Mouse (Mus musculus) limb, embryonic 10.5 days (tissue): ENCODE data around the gene Zmynd15. TPM values are rescaled to one million over a fixed set of nuclear protein-coding genes. Genes with fewer than 3 reads are reported as not detected.

Source experiments
- DNase-seq: peaks from one replicate; pipeline ENCODE4 v3.0.0-alpha.2; 2017; ENCODE audit warnings: low spot score
- H3K27ac ChIP-seq: fragments of 300-500 bp; sonication (generic); 2 replicates; pipeline ENCODE4 v1.5.1; 2016; ENCODE audit warnings: mild to moderate bottlenecking
- H3K27me3 ChIP-seq: fragments of 300-500 bp; sonication (generic); 2 replicates; pipeline ENCODE4 v1.6.1; 2016; ENCODE audit warnings: low read depth, mild to moderate bottlenecking; ENCODE audit not compliant: poor library complexity, severe bottlenecking
- H3K36me3 ChIP-seq: fragments of 300-500 bp; sonication (generic); 2 replicates; pipeline ENCODE4 v1.6.1; 2016; ENCODE audit warnings: mild to moderate bottlenecking, moderate library complexity
- H3K4me1 ChIP-seq: fragments of 300-500 bp; sonication (generic); 2 replicates; pipeline ENCODE4 v1.6.1; 2016
- H3K4me3 ChIP-seq: fragments of 300-500 bp; sonication (generic); 2 replicates; pipeline ENCODE4 v1.5.1; 2016; ENCODE audit warnings: mild to moderate bottlenecking, moderate library complexity
- H3K9me3 ChIP-seq: fragments of 300-500 bp; sonication (generic); replicated peaks from 2 replicates; pipeline ENCODE4 v1.6.1; 2016; ENCODE audit warnings: mild to moderate bottlenecking
- WGBS: fragments of 180-500 bp; shearing (Covaris S2); methylation state at CpG from one replicate; pipeline ENCODE4 v1.1.7; 2016; 5-methylcytosine and 5-hydroxymethylcytosine counted together
- polyA plus RNA-seq: library from polyadenylated mRNA; unstranded; fragments of >200 nt; fragmentation: Nextera tagmentation; extraction: Ambion mirVana; gene quantifications from 2 replicates; pipeline ENCODE4 v1.2.1, GENCODE M21; 2016

Gene Zmynd15
- polyA plus RNA-seq, 1 experiment from 2014 or later: 0.09 TPM

DNA sequence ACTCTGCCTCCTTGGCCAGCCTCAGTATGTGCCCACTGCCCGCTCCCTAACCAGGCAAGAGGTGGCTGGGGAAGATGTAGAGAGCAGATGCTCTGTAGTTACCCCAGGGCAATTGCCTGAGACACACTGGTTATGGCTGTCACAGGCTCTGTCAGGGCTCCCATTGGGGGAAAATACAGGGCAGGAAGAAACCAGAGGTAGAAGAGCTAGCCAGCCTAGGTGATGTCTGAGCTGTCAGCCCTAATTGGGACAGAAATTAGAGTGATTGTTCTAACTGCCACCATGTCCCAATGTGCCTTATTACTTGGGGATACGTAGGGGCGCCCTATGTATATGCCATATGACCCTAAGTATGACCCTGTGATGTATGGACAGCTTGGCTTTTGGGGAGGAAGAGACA, 25.3 kb upstream of the Zmynd15 start:
- WGBS: 94% methylated on average over 3 of the region's 3 CpGs
- peak overlapping the region; percentile 76; the same call in 1 of the 2 replicates for H3K4me3 ChIP-seq

DNA sequence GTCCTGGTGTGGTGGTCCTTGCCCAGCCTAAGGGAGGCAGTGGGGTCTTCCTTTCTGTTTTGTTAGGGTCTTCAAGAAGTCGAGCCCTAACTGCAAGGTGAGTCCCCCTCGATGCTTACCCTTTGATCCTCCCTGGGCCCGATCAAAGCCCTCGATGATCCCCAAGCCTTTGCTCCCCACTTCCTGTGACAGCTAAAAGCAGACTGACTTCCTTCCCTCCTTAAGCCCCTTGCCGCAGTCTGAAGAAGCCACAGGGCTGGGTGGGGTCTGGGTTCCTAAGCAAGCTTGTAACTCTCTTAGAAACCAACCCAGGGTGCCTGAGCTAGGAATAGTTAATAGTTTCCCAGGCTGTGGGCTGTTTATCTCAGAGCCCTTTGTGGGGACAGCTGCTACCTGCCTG, 23.8 kb upstream of the Zmynd15 start:
- Histone ChIP-seq H3K9me3 (no peaks in the 10 kb centered on the region), H3K36me3 (peaks cover 54% of the 10 kb centered on the region), H3K27ac (no peak overlapping the region), H3K4me3 (no peak overlapping the region), H3K27me3 (no peaks in the 10 kb centered on the region), H3K4me1 (peaks cover 37% of the 10 kb centered on the region)
- WGBS: 77% methylated on average over 5 of the region's 5 CpGs
- DNase-seq: no peak

More for the DNA sequence above, 25.3 kb upstream of the Zmynd15 start:
- DNase-seq: no peak
- no peaks in the 10 kb centered on the region for H3K27me3 ChIP-seq
- peaks cover 39% of the 10 kb centered on the region for H3K36me3 ChIP-seq
- peaks cover 37% of the 10 kb centered on the region for H3K4me1 ChIP-seq
- no peak overlapping the region for H3K27ac ChIP-seq
- H3K9me3 ChIP-seq: no peaks in the 10 kb centered on the region

DNA sequence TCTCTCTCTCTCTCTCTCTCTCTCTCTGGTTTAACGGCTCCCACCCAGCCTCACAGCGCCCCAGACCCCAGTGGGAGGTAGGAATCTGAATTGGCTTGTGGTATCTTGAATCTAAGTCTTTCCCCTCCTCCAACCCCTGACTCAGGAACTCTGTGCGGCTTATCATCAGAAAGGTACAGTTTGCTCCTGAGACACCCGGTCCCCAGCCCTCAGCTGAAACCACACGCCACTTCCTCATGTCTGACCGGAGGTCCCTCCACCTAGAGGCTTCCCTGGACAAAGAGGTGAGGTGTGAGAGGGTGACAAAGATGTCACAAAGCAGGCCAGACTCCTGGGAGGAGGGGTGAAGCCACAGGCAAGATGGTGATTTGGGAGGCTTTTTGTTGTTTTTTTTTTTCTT, 21.8 kb upstream of the Zmynd15 start:
- DNase-seq: no peak
- Histone ChIP-seq H3K27ac (no peak overlapping the region), H3K9me3 (no peaks in the 10 kb centered on the region), H3K27me3 (no peaks in the 10 kb centered on the region), H3K4me1 (peaks cover 29% of the 10 kb centered on the region), H3K36me3 (peaks cover 71% of the 10 kb centered on the region), H3K4me3 (no peak overlapping the region)
- 80% methylated on average over 6 of the region's 6 CpGs for WGBS

DNA sequence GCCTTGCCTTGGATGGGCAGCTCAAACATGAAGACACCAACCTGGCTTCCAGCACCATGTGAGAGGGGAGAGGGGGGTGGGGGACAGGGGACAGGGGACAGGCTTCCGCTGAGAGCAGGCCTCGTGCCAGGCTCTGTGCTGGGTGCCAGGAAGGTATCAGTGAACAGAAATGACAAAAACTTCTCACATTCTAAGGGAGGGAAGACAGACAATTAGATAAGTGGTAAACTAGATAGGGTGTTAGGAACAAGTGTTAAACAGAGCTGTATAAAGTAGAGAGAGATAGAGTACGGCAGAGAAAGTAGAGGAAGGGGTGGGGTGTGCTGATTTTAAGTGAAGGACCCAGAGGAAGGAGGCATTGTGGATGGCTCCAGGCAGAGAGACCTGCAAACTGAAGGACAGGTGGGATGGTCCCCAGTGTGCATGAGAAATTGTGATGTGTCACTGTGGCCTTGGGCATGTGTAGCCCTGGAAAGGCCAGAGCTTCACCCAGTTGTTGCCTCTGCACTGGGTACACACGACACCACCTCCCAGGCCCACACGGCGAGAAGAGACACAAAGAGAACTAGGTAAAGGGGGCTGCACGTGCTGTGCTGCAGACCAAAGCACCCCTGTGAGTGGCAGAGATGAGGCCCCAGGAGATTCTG, 20.4 kb upstream of the Zmynd15 start:
- DNase-seq: no peak
- peaks cover 16% of the 10 kb centered on the region for H3K4me1 ChIP-seq
- WGBS: 90% methylated on average over 7 of the region's 7 CpGs
- no peaks in the 10 kb centered on the region for H3K27me3 ChIP-seq
- no peaks in the 10 kb centered on the region for H3K9me3 ChIP-seq
- H3K4me3 ChIP-seq: no peak overlapping the region
- H3K36me3 ChIP-seq: peaks cover 71% of the 10 kb centered on the region
- no peak overlapping the region for H3K27ac ChIP-seq

DNA sequence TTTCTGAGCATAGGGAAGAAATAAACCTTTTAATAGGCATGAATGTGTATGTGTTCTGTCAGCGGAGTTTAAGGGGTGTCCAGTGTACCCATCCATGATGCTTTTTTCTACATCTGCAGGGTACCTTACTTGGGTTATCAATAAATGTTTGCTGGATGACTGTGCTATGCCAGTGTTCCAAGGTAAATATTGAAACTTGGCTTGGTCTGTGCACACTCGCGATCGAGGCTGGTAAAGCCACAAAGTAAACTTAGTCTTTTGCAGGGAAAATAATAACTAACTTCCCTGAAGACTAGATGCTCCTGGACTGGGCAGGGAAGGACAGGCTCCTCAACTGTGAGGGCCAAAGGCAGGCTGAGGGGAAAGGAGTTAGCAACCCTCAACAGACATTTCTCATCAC, 18.6 kb upstream of the Zmynd15 start:
- no peak for DNase-seq

DNA sequence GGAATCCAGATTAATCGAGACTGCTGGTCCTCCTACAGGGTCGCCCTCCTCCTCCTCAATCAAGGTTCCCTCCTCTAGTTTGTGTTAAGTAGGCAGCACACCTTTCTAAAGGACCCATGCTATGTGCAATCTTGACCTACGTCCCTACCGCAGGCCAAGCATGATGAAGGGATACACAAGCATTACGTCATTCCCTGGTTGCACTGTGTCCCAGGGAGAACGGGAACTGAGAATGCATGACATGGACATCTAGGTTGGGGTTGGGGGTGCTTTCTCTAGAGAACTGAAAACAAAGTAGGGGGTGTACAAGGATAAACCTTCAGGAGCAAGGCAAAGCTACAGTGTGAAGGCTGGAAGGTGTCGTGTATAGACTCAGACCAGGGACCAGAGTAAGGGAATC, 17.4 kb upstream of the Zmynd15 start:
- Histone ChIP-seq H3K36me3 (peaks cover 53% of the 10 kb centered on the region), H3K4me1 (no peaks in the 10 kb centered on the region), H3K27ac (no peak overlapping the region), H3K27me3 (no peaks in the 10 kb centered on the region), H3K9me3 (no peaks in the 10 kb centered on the region), H3K4me3 (no peak overlapping the region)
- no peak for DNase-seq
- 90% methylated on average over 7 of the region's 7 CpGs for WGBS

More for the DNA sequence above, 18.6 kb upstream of the Zmynd15 start:
- Histone ChIP-seq H3K4me1 (0 out of 2 replicates have a peak, but pooled peaks cover under 1% of the 10 kb centered on the region), H3K27ac (no peak overlapping the region), H3K9me3 (no peaks in the 10 kb centered on the region), H3K36me3 (peaks cover 66% of the 10 kb centered on the region), H3K27me3 (no peaks in the 10 kb centered on the region), H3K4me3 (no peak overlapping the region)
- WGBS: 93% methylated on average over 4 of the region's 4 CpGs

DNA sequence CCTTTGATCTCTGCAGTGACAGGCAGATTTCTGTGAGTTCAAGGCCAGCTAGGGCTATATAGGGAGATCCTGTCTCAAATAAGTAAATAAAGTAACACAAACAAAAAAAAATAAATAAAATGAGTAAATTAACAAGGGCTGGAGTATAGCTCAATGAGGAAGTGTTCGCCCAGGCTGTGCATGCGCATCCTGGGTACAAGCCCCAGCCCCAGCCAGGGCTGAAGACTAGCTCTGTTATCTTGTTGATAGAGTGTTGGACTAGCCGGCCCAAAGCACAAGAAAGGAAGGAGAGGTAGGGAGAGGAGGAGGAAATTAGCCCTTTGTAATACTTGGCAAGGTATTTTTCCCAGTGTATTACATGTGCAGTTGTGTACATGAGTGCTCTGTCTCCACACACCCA, 15.3 kb upstream of the Zmynd15 start:
- H3K36me3 ChIP-seq: peaks cover 32% of the 10 kb centered on the region
- no peak overlapping the region for H3K4me3 ChIP-seq
- H3K4me1 ChIP-seq: no peaks in the 10 kb centered on the region
- H3K27ac ChIP-seq: no peak overlapping the region
- H3K9me3 ChIP-seq: no peaks in the 10 kb centered on the region
- no peak for DNase-seq
- H3K27me3 ChIP-seq: no peaks in the 10 kb centered on the region
- WGBS: 84% methylated on average over 3 of the region's 3 CpGs

DNA sequence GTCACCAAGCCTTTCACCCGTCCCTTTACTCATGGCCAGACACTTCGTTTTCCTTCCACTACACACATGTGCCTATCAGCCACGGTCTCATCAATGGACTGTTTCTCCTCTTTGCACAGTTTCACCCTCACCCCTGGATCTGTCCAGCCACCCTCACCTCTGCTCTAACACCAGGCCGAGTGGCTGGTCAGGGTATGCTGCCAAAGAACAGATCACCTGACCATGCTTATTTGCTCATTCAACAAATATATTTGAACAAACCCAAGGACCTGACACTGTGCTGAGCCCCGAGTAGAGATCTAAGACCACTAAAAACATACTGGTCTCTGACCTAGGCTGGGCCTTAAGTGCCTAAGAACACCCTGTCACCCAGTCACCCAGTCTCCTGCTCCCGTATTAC, 14.6 kb upstream of the Zmynd15 start:
- Histone ChIP-seq H3K9me3 (no peaks in the 10 kb centered on the region), H3K27me3 (no peaks in the 10 kb centered on the region)
- WGBS: 82% methylated on average over 6 of the region's 6 CpGs

DNA sequence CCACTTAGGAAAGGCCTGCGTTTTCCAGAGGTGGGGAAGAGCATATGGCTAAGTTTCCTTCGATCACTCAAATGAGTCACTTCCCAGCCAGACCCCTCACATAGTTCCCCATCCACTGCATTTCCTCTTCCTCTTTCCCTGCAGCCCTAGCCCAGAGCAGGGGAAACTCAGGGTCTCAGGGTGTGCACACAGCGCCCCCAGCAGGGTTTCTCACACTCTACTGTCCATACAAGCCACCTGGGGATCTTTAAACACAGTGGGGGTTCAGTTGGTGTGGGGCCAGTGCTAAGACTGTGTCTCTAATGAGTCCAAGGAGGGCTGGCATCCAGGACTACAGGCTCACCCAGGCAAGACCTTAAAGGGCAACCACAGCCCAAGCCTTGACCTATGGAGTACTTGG, 12.5 kb upstream of the Zmynd15 start:
- no peak overlapping the region; the same call in 1 of the 2 replicates for H3K27ac ChIP-seq
- H3K4me1 ChIP-seq: peaks cover 6% of the 10 kb centered on the region; the same call in 1 of the 2 replicates
- no peak overlapping the region for H3K4me3 ChIP-seq
- H3K27me3 ChIP-seq: no peaks in the 10 kb centered on the region
- peaks cover 6% of the 10 kb centered on the region for H3K36me3 ChIP-seq
- H3K9me3 ChIP-seq: no peaks in the 10 kb centered on the region
- 49% methylated on average over 3 of the region's 3 CpGs for WGBS
- DNase-seq: no peak

More for the DNA sequence above, 14.6 kb upstream of the Zmynd15 start:
- peaks cover 25% of the 10 kb centered on the region for H3K36me3 ChIP-seq
- H3K4me1 ChIP-seq: no peaks in the 10 kb centered on the region
- no peak for DNase-seq
- no peak overlapping the region for H3K4me3 ChIP-seq
- no peak overlapping the region for H3K27ac ChIP-seq

DNA sequence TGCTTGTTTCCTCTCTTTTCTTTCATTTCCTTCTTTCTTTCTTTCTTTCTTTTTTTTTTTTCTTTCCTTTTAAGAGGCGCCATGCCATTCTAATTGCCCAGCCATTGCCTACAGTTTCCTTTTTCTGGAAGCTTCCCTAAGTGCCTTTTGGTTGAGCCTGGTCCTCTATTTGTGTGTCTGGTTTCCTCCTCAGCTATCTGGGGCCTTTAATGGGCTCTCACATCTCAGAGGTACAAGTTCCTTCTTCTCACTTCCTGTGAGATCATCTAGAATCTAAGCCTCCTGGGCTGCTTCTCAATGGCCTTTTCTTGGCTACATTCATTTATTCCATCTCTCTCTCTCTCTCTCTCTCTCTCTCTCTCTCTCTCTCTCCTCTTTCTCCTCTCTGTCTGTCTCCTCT, 11.9 kb upstream of the Zmynd15 start:
- WGBS: 88% methylated on average over 1 of the region's 1 CpGs
- 0 out of 2 replicates have a peak, but pooled peaks cover under 1% of the 10 kb centered on the region for H3K36me3 ChIP-seq
- DNase-seq: no peak
- no peak overlapping the region for H3K27ac ChIP-seq
- H3K27me3 ChIP-seq: no peaks in the 10 kb centered on the region
- H3K4me1 ChIP-seq: peaks cover 11% of the 10 kb centered on the region
- no peak overlapping the region for H3K4me3 ChIP-seq
- no peaks in the 10 kb centered on the region for H3K9me3 ChIP-seq

DNA sequence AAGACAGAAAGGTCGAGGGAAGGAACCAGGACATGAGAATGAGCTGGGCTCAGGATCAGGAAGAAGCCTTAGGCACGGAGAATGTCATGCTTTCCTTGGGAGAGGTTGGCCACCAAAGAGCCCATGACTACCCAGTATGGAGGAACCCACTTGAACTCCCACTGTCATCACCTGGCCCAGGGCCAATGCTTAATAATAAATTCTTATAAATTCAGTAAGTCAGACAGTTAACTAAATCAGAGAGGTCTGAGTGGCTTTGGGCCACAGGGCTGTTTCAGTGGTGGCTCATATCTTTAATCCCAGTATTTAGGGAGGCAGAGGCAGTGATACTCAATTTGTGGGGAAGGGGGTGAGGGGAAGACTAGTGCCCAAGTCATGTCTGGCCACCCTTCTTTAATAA, 8.3 kb upstream of the Zmynd15 start:
- no peak overlapping the region for H3K27ac ChIP-seq

DNA sequence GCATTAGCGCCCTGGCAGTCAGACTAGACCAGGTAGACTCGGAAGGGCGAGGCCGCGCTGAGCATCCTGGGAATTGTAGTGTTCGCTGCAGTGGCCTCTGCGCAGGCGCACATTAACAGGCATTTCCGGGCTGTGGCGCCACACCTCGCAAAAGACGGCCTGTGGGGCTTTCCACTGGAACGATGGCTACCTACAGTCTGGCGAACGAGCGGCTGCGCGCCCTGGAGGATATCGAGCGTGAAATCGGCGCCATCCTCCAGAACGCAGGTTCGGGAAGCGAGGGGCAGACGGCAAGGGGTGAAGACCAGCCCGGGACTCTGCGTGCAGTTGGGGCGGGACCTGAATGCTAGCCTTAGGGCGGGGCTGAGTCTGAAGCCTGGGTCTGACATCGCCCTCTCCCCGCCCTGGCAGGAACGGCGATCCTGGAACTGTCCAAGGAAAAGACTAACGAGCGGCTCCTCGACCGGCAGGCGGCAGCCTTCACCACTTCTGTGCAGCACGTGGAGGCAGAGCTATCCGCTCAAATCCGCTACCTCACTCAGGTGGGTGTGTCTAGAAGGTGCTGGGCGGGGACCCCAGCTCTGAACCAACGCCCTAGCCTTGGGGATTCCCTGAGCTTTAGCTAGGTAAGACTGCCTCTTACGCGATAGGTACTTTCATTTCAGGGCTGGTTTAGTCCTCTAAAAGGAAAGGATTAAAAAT, 7.3 kb upstream of the Zmynd15 start, which contains the start of gene Med11:
Med11 (plus strand) TSS at position 123 of the 702 bp plus-strand sequence.
- WGBS: under 1% methylated on average over 46 of the region's 46 CpGs
- Histone ChIP-seq H3K4me1 (peaks cover 21% of the 10 kb centered on the region), H3K27ac (peak within 1 kb of the TSS; percentile 96), H3K9me3 (no peaks in the 10 kb centered on the region), H3K36me3 (peaks cover 17% of the 10 kb centered on the region), H3K27me3 (no peaks in the 10 kb centered on the region), H3K4me3 (peak within 1 kb of the TSS; percentile 82)
- DNase-seq: peak; percentile 94

More for the DNA sequence above, 8.3 kb upstream of the Zmynd15 start:
- DNase-seq: no peak
- no peaks in the 10 kb centered on the region for H3K9me3 ChIP-seq
- WGBS: 86% methylated on average over 2 of the region's 2 CpGs
- peaks cover 21% of the 10 kb centered on the region for H3K4me1 ChIP-seq
- H3K4me3 ChIP-seq: 0 out of 2 replicates have a peak overlapping the region, but pooled peaks have one; percentile 82
- no peaks in the 10 kb centered on the region for H3K27me3 ChIP-seq
- H3K36me3 ChIP-seq: peaks cover 17% of the 10 kb centered on the region
